Mouse (Mus musculus) duodenum, adult 2 months (tissue): ENCODE measurements around the gene 1110025L11Rik. TPM values are rescaled to one million over a fixed set of nuclear protein-coding genes. Genes with fewer than 3 reads are reported as not detected.

Experiments
- polyA plus RNA-seq: library from polyadenylated mRNA; depleted of rRNA; stranded (reverse); fragments of >200 nt; gene quantifications from 2 replicates; pipeline ENCODE4 v1.2.3, GENCODE M21; 2012; ENCODE audit warnings: low replicate concordance; rRNA removed

The 1110025L11Rik gene
- polyA plus RNA-seq = not detected in 2 replicates

GRCm38 (mm10) chr16:89063902-89064301 is at the start of gene 1110025L11Rik:
1110025L11Rik (minus strand) TSS chr16:89064002.

GRCm38 (mm10) chr16:89047783-89048182 is 16.0 kb downstream of the 1110025L11Rik start, which contains the start of gene Krtap6-5:
Krtap6-5 (minus strand) TSS chr16:89047883.

DNA sequence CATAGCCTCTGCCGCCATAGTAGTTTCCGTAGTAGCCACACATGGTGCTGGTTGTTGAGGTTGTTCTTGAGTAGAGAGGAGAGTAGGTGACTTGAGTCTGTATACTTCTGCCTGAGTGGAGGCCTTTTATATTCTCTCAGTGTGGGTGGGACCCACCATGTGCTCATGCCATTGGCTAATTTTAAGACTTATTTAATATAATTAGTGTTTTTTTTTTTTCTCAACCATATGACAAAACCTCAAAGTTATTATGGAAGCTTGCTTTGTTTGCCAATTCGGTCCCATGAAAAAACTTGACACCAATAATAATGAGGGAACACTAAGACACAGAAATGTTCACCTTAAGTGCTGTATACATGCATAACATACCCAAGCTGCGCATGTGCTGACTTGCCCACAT is 22.4 kb downstream of the 1110025L11Rik start, which contains the start of gene Gm10228:
Gene Gm10228, minus strand, starts transcription at position 101 of the 400 bp plus-strand sequence.

GRCm38 (mm10) chr16:89031399-89031798 is 32.4 kb downstream of the 1110025L11Rik start, which contains the start of gene Krtap6-1:
Krtap6-1 (plus strand) TSS chr16:89031699.

GRCm38 (mm10) chr16:89014984-89015383 is 48.8 kb downstream of the 1110025L11Rik start, which contains the start of gene Gm10229:
Gm10229 (plus strand) TSS chr16:89015284.

Other genes with a start within 250 kb of the 1110025L11Rik start
- gene Krtap15, start 243.8 kb downstream of the 1110025L11Rik start, polyA plus RNA-seq = not detected in 2 replicates
- not detected in 2 replicates for gene Krtap14, start 237.9 kb downstream of the 1110025L11Rik start, polyA plus RNA-seq
- gene Krtap19-1, start 194.6 kb downstream of the 1110025L11Rik start, polyA plus RNA-seq = not detected in 2 replicates
- not detected in 2 replicates for gene Krtap19-2, start 189.7 kb downstream of the 1110025L11Rik start, polyA plus RNA-seq
- not detected in 2 replicates for gene Krtap19-3, start 186.0 kb downstream of the 1110025L11Rik start, polyA plus RNA-seq
- not detected in 2 replicates for gene Krtap19-4, start 178.9 kb downstream of the 1110025L11Rik start, polyA plus RNA-seq
- not detected in 2 replicates for gene Krtap19-5, start 167.5 kb downstream of the 1110025L11Rik start, polyA plus RNA-seq
- not detected in 2 replicates for gene Krtap19-9b, start 131.7 kb downstream of the 1110025L11Rik start, polyA plus RNA-seq
- gene Krtap16-3, start 101.1 kb downstream of the 1110025L11Rik start, polyA plus RNA-seq = not detected in 2 replicates
- not detected in 2 replicates for gene Krtap22-2, start 53.2 kb downstream of the 1110025L11Rik start, polyA plus RNA-seq
- gene Gm10229, start 48.7 kb downstream of the 1110025L11Rik start, polyA plus RNA-seq = not detected in 2 replicates
- not detected in 2 replicates for gene Krtap6-1, start 32.3 kb downstream of the 1110025L11Rik start, polyA plus RNA-seq
- not detected in 2 replicates for gene Gm10228, start 22.5 kb downstream of the 1110025L11Rik start, polyA plus RNA-seq
- gene Krtap6-5, start 16.1 kb downstream of the 1110025L11Rik start, polyA plus RNA-seq = not detected in 2 replicates
- not detected in 2 replicates for gene Krtap6-3, start 20.0 kb upstream of the 1110025L11Rik start, polyA plus RNA-seq
- not detected in 2 replicates for gene Gm6358, start 76.8 kb upstream of the 1110025L11Rik start, polyA plus RNA-seq
- gene Gm10061, start 87.1 kb upstream of the 1110025L11Rik start, polyA plus RNA-seq = not detected in 2 replicates
- gene Gm9789, start 94.0 kb upstream of the 1110025L11Rik start, polyA plus RNA-seq = not detected in 2 replicates
- gene Gm7735, start 105.5 kb upstream of the 1110025L11Rik start, polyA plus RNA-seq = not detected in 2 replicates
- not detected in 2 replicates for gene 1110057P08Rik, start 110.7 kb upstream of the 1110025L11Rik start, polyA plus RNA-seq
- gene Krtap20-2, start 141.9 kb upstream of the 1110025L11Rik start, polyA plus RNA-seq = not detected in 2 replicates